Mouse (Mus musculus) MEL-GATA-1-ER (cell line): ENCODE data around the gene Creb3l2.
"Not testable (repeated sequence)": the region's sequence is repeated elsewhere in the genome, so short reads cannot be mapped to it uniquely, and the experiment has no call there.

Experiments used
- DNase-seq: peaks from one replicate; pipeline ENCODE4 v3.0.0-alpha.2; 2012; ENCODE audit warnings: low read depth; ENCODE audit errors: extremely low read depth

The Creb3l2 gene

DNA sequence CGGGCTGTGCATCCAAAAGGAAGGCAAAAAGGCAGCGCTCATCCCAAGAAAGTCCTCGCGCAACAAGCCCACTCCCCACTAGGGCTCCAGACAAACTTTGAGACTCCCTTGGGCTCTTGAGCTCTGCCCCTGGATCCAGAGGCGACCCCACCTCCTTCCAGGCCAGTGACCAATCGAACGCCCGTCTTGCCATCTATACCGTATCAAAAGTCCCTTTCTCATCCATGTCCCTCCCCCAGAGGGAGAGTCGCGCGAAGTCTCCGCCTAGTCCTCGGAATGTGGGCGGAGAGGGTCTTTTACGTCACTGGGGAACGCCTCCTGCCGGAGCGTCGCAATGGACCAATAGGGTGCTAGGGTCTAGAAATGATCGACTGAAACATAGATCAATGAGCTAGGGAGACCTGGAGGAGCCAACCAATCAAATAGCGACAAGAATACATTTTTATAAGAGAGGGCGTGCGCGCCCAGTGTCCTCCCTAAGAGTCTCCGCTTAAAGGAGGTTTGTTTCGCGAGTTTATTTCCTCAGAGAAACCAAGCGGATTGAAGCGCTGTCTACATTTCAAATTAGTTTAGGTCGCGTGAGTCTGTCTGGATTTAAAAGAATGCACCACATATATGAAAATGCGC, at the start of gene Creb3l2:
Gene Creb3l2, minus strand, starts transcription at position 106 of the 627 bp plus-strand sequence.
- no peak for DNase-seq

GRCm38 (mm10) chr6:37486502-37486901, 44.6 kb upstream of the Creb3l2 start:
- DNase-seq, result no peak

DNA sequence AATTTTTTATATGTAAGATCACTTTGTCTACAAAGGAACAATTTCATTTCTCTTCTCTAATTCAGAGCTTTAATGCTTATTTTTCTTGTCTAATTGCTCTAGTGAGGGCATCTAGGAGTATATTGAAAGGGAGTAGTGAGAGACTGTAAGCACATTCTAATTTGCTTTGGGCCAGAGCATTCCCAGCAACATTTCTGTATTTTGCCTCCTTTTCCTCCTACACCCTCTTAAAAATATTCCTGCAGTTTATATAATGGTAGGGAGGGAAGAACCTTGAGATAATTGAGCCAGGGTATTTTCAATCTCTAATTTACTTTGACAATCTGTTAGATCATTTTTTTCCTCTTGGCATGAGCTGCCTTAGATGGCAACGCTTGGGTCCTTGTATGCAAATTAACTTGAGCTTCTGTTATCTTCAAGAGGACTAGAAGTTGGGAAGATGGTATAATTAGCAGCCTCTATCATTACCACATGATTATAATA, 42.7 kb upstream of the Creb3l2 start:
- DNase-seq, result no peak

GRCm38 (mm10) chr6:37483262-37483661, 41.3 kb upstream of the Creb3l2 start:
- DNase-seq, result no peak

- DNase-seq, result no peak
Measured at GRCm38 (mm10) chr6:37481147-37481546, 39.2 kb upstream of the Creb3l2 start.

DNA sequence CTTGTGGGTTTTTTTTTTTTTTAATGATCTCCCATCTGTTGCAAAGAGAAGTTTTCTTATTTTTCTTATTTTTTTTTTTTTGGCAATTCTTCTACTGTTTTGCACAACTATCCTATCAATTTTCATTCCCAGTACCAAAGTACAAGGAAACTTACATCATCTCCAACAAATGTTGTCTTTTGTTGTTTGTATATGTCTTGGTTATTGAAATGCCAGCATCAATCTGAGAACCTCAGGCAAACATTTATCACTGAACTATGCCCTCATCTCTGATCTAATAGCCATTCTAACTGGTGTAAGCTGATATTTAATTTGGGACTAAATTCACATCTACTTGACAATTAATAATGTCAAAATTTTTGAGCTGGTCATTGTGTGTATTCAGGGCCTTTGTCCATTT, 38.1 kb upstream of the Creb3l2 start:
- no peak for DNase-seq

- DNase-seq, result no peak
Measured at GRCm38 (mm10) chr6:37478481-37478880, 36.5 kb upstream of the Creb3l2 start.

DNA sequence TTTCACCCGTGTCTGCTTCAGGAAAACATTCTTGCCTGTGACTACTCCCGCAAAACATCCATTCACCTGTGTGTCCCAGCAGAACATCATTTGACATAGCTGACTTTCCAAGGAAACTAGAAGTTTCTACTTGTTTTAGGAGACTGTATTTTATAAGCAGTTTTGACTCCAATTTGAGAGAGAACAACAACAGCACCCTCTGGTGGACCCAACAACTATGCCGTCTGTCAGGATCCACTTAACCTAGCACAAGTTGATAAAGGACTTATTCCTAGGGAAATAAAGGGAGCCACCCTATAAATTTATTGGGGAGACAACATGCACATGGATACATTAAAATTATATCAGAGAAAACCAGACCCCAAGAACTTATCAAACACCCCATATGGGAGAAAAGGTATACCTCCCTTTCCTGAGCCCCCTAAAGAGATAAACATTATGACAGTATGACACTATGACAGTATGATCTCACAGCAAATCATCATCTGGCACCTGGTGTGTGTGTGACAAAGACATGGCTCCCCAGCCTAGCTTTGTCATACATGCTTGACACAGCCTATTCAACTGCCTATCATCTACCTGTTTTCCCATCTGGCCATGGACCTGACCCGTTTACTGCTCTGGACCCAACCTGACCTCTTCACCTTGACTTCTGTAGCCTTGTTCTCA, 31.9 kb upstream of the Creb3l2 start:
- DNase-seq, result no peak

- no peak for DNase-seq
Measured at GRCm38 (mm10) chr6:37470216-37470615, 28.3 kb upstream of the Creb3l2 start.

GRCm38 (mm10) chr6:37465847-37466246, 23.9 kb upstream of the Creb3l2 start:
- DNase-seq, result no peak

GRCm38 (mm10) chr6:37465356-37465755, 23.4 kb upstream of the Creb3l2 start:
- no peak for DNase-seq

- DNase-seq, result no peak
Measured at GRCm38 (mm10) chr6:37464585-37464984, 22.6 kb upstream of the Creb3l2 start.

- DNase-seq, result not testable (repeated sequence)
Measured at GRCm38 (mm10) chr6:37463517-37464482, 21.9 kb upstream of the Creb3l2 start.

DNA sequence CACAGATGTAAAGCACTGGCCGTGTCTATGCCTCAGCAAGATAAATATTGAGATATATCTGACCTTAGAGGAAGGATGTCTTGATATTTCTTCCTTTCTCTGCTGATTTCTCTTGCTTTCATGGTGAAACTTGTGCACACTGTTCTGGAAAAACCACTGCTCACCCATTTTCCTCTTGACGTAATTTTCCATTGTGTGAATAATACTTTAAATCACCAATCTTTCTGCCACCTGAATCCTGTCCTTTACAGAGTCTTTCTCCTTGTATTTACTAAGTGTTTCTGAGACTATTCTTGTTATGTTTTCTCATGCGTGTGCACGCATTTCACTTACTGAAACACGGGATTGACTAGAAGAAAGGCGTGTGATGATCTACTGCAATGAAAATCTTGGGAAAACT, 18.7 kb upstream of the Creb3l2 start:
- no peak for DNase-seq

DNA sequence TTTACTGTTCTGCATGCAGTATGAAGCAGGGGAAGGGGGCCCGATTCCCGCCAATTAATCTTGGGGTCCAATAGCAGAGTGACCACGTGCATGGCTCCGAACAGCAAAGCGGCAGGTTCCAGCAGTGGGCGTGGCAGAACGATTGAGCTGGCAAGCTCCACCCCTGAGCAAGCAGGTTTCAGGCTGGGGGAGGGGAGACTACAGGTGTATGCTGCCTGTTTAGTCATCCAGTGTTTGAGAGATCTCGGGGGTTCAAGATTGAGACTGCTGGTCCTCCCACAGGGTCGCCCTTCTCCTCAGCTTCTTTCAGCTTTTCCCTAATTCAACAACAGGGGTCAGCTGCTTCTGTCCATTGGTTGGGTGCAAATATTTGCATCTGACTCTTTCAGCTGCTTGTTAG, 17.7 kb upstream of the Creb3l2 start:
- DNase-seq, result not testable (repeated sequence)

DNA sequence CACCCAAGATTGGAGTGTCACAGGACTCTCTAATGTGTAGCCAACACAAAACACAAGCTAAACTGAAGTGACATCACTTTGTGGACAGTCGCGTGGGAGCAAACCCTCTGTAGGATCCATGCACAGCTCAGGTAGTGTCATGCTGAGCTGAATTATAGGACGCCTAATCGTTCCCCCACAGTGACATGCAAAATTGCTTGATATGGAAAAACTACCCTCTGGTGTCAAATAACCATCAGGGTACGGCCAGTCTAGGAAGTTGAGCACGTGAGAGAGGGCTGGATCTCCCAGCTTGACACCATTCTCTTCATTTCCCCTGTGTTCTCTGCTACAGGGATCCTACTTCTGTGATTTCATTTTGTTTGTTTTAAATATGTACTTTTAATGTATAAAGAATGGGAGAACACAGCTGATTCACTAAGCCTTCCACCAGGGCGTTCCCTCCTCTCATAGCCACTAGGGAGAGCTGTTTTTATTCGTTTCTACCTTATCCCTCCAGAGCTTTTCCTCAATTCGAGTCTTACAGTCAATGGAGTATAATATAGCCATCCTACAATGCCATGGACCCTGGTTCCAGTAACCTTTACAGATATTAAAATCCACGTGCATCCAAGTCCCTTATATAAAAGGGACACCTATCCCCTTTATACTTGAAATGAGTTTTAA, 16.2 kb upstream of the Creb3l2 start:
- DNase-seq, result no peak

DNA sequence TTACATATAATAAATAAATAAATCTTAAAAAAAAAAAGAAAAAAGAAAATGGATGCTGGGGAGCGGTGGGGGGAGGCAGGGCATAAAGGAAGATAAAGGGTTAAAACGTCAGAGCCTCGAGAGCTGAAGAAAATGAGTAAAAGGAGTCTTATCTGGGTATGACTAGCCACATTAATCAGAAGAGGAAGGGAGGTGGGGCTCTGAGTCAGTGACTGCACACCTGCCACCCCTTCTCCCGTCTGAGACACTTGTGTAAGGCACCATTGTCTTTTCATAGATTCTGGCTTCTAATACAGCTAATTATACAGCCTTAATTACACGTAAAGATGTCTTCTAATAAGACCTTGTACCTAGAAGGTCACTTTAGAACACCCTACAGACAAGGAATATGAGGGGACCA, 13.6 kb upstream of the Creb3l2 start:
- no peak for DNase-seq

DNA sequence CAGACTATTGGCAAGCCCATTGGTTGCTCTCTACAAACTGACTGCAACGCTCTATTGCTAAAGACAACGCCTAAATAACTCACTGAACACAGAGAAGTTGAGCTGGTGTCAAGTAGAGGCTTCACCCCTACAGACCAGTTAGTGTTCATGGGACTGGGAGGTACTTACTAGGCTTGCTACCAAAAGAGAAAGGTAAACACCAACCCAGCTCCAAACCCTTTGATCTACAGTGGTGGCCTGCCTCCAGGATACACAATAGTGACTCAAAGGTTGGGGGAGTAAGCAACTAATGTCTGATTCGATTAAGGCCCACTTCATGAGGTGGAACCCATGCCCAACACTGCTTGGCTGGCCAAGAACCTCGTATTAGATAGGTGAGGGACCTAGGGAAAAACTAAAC, 11.1 kb upstream of the Creb3l2 start:
- DNase-seq, result no peak

DNA sequence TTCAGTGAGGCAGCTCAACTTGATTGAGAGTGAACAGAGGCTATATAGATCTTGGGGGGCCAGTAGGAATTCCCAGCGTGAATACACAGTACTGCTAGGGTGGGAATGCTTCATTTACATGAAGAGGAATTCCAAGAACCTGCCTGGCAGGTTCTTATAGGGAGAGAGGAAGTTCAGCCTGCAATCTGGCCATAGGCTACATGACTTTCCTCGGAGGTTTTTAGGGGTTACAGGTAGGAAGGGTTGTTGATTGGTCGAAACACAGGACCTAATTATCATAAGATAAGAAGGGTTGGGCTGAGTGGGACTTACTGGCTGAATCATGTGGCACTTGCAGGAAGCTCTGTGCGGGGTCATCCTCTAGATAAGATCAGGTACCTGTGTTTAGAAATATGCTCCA, 9.7 kb upstream of the Creb3l2 start:
- DNase-seq, result no peak

DNA sequence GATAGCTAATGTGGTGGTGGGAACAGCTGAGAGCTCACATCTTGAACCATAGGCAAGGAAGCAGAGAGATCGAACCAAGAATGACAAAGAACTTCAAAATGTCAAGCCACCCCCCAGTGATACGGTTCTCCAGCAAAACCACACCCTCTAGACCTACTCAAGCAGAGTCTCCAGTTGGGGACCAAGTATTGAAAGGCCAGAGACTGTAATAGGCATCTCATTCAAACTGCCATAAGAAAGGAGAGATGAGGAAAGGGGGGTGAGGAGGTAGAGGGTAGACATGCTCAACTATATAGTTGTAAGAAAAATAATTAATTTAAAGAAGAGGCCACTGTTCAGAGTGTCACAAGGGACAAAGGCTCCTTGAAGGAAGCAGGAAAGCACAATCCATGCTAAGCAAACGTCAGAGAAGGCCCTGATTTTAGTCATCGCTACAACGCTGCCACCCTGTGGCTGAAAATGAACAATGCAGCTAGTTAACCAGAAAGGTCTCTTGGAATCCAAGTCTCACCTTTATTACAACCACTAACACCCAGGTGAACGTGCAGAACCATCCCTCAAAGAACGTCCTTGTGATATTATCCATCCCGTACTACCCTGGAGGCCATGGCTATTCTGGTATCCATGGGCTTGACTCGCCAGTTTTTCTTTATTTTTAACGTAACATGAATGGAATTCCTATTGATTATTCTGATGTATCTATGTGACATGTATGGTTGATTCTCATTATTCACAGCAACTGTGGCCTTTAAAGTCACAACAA, 5.9 kb upstream of the Creb3l2 start:
- peak; percentile 2 for DNase-seq

DNA sequence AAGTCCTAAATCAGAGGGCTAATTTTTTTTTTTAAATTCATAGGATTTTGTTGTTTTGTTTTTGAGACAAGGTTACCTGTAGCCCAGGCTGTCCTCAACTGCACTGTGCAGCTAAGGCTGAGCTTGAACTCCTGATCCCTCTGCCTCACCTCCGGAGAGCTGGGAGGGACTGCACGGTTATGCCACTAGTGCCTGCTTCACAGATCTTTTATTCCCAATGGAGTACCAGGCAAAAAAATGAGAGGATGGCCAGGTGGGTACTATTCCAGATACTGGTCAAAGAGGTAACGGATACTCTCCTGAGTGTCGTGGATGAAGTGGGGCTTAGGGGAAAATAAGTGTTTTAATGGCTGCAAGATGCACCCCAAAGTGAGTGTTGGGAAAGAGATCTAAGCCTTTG, 835 bp upstream of the Creb3l2 start:
- no peak for DNase-seq
